Mouse (Mus musculus) spleen, adult 12 weeks (tissue): ENCODE measurements around the gene Pla2g2f.

Experiments used
- DNase-seq: peaks from one replicate; pipeline ENCODE4 v3.0.0; 2022; ENCODE audit warnings: low spot score

Pla2g2f gene

GRCm38 (mm10) chr4:138762266-138762665 is 4.8 kb upstream of the Pla2g2f start:
- DNase-seq = no peak

- no peak for DNase-seq
Observed at GRCm38 (mm10) chr4:138755983-138756382, 1.4 kb downstream of the Pla2g2f start.

- no peak for DNase-seq
Observed at GRCm38 (mm10) chr4:138755439-138755838, 2.0 kb downstream of the Pla2g2f start.

GRCm38 (mm10) chr4:138754432-138754831 is 3.0 kb downstream of the Pla2g2f start:
- no peak for DNase-seq

GRCm38 (mm10) chr4:138753608-138754007 is 3.8 kb downstream of the Pla2g2f start:
- no peak for DNase-seq

- no peak for DNase-seq
Observed at GRCm38 (mm10) chr4:138752603-138753002, 4.8 kb downstream of the Pla2g2f start.

GRCm38 (mm10) chr4:138748369-138749072 is 8.9 kb downstream of the Pla2g2f start:
- no peak for DNase-seq

- no peak for DNase-seq
Observed at GRCm38 (mm10) chr4:138747851-138748250, 9.6 kb downstream of the Pla2g2f start.

- DNase-seq = no peak
Observed at GRCm38 (mm10) chr4:138746866-138747265, 10.6 kb downstream of the Pla2g2f start.

- DNase-seq = no peak
Observed at GRCm38 (mm10) chr4:138745884-138746283, 11.5 kb downstream of the Pla2g2f start.

- no peak for DNase-seq
Observed at GRCm38 (mm10) chr4:138739136-138739851, 18.1 kb downstream of the Pla2g2f start.

- DNase-seq = no peak
Observed at GRCm38 (mm10) chr4:138737031-138737430, 20.4 kb downstream of the Pla2g2f start, which contains the start of gene Ubxn10. Gene Ubxn10 (minus strand): TSS chr4:138737167.

GRCm38 (mm10) chr4:138734863-138735262 is 22.6 kb downstream of the Pla2g2f start:
- no peak for DNase-seq

GRCm38 (mm10) chr4:138734105-138734504 is 23.3 kb downstream of the Pla2g2f start:
- no peak for DNase-seq

GRCm38 (mm10) chr4:138729018-138729703 is 28.3 kb downstream of the Pla2g2f start:
- no peak for DNase-seq

GRCm38 (mm10) chr4:138725751-138726150 is 31.7 kb downstream of the Pla2g2f start:
- DNase-seq = no peak

GRCm38 (mm10) chr4:138725127-138725461 is 32.3 kb downstream of the Pla2g2f start:
- DNase-seq = no peak

GRCm38 (mm10) chr4:138724354-138725126 is 32.9 kb downstream of the Pla2g2f start, which contains the start of gene Pla2g2c:
Gene Pla2g2c (plus strand): TSS chr4:138724792.
- DNase-seq = no peak

GRCm38 (mm10) chr4:138723493-138724281 is 33.7 kb downstream of the Pla2g2f start:
- no peak for DNase-seq

GRCm38 (mm10) chr4:138719264-138719596 is 38.2 kb downstream of the Pla2g2f start:
- no peak for DNase-seq

GRCm38 (mm10) chr4:138718586-138719263 is 38.7 kb downstream of the Pla2g2f start:
- DNase-seq = no peak
